Mouse (Mus musculus): ENCODE measurements around the gene Efnb3. TPM values are rescaled to one million over a fixed set of nuclear protein-coding genes. Genes with fewer than 3 reads are reported as not detected.

Gene Efnb3
- 100 to 1,000 TPM; 111 to 140 TPM for total RNA-seq (2021)
- long read RNA-seq, experiment 1, transcript Efnb3-201 (5 exons, 3,183 nt), result major isoform, 21 of 51 reads
- long read RNA-seq, experiment 1, partial matches to known transcripts, result 6 of 51 reads
- long read RNA-seq, experiment 1, other reads (novel, unspliced or antisense), result 24 of 51 reads
- long read RNA-seq, experiment 2, transcript Efnb3-201 (5 exons, 3,183 nt), result major isoform, 7 of 18 reads
- long read RNA-seq, experiment 2, partial matches to known transcripts, result 11 of 18 reads
- long read RNA-seq, experiment 2, other reads (novel, unspliced or antisense), result 0 of 18 reads

GRCm38 (mm10) chr11:69559851-69560765 is at the start of gene Efnb3:
Gene Efnb3, minus strand, starts transcription at chr11:69560205.
- DNase-seq, result peak; percentile 16 to 23

DNA sequence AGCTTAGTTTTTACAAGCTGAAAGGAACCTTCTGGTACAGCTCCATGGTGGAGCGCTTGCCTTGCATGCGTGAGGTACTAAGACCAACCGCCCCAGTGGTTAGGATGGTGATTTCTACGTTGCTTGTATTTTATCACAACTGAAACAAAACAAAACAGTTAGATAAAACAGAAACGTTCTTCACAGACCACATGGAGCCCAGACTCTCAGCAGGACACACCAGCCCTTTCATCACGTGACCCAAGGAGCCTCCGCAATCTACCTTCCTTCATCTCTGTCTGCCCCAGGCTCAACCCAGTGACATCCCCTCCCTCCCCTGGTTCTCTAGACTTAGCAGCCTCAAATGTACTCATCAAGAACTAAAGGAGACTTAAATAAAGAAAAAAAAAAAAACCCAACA is 49.4 kb upstream of the Efnb3 start:
- DNase-seq, result no peak

DNA sequence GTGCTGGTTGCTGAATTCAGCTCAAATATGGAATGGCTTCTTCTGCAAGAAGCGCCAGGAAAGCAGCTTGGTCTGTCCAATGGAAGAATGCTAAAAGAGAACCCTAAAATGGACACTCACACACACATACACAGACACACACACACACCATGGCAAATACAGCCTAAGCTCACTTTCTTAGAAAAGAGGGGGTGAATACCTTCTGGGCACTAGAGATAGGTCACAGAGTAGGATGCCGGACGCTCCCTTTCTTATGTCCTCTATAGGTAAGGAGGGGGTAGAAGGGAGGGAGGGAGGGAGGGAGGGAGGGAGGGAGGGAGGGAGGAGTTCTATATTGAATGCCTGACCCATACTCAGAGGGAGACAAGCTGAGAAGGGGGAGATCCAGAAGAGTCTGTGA is 48.5 kb upstream of the Efnb3 start:
- DNase-seq, result no peak

- DNase-seq, result no peak
Observed at GRCm38 (mm10) chr11:69606832-69607231, 46.8 kb upstream of the Efnb3 start.

GRCm38 (mm10) chr11:69606491-69606795 is 46.4 kb upstream of the Efnb3 start:
- DNase-seq, result no peak

DNA sequence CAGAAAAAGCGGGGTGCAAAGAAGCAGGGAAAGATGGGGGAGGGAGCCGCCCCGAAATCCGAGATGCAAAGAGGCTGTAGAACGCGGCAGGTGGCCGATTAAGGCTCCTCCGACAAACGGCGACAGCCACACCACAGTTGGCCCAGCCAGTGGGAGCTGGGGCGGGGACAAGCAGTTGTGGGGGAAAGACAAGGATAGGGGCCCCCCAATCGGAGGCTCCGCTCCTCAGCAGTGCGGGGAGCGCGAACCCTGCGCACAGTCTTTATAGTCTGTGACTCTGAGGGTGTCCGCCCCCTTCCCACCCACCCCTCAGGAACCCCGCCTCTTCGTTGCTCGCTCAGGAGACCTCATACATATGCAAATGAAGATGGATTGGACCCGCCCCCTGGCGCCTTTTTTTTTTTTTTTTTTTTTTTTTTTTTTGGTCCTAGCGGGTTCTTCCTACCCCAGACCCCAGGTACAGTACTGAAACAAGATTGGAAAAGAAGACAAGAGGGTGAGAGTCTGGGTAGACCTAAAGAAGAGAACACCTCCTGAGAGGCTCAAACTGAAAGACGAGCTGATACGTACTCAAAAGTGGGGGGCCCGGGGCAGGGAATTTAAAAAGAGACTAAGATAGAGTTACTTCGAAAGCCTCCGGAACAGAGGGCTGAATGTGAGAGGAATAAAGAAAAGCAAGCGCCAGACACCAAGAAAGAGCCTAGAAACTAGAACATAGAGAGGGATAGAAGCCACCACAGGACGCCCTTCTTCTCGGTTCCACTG is 45.9 kb upstream of the Efnb3 start, which contains the start of gene Atp1b2:
Atp1b2 (minus strand) TSS at position 217 of the 765 bp plus-strand sequence.
- peak; percentile 73 to 77 for DNase-seq

- DNase-seq, result peak in 1 of 2 experiments; percentile 35
Observed at GRCm38 (mm10) chr11:69604795-69605664, 45.0 kb upstream of the Efnb3 start.

- DNase-seq, result no peak
Observed at GRCm38 (mm10) chr11:69604347-69604746, 44.3 kb upstream of the Efnb3 start.

GRCm38 (mm10) chr11:69603516-69603915 is 43.5 kb upstream of the Efnb3 start:
- DNase-seq, result peak; percentile 43 to 73

DNA sequence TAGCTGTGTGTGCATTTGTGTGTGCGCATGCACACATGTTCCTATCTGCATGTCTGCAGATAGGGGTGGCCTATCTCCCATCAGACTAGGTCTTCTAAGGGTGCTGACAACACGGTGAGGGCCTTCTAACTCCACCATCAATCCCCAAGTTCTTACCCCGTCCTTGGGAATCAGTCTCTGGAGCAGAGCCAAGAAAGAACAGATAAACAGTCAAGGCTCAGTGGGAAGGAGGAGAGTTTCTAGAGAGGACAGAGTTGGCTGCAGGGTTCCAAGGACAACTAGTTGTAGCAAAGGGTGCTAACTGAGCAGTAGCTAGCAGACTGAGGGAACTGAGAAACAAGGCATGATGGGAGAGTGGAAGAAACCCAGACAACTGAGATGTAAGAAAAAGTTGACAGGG is 41.8 kb upstream of the Efnb3 start:
- DNase-seq, result no peak

DNA sequence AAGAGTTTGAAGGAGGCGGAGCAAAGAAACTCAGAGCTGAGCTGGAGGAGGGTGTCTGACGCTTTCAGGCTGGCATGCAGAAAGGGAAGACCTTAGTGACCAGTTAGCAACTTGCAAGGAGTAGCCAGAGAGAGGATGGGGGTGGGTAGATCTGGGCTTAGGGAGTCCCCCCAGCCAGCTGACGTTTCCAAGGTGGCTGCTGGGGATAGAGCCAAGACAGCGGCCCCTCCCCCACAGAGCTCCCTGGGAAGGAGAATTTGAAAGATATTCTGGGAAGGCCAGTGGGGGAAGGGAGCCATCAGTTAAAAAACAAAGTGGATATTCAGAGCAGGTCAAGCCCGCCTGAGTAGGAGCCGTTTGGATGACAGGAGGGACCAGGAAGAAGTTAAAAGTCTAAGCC is 40.1 kb upstream of the Efnb3 start:
- DNase-seq, result peak; percentile 64 to 73

DNA sequence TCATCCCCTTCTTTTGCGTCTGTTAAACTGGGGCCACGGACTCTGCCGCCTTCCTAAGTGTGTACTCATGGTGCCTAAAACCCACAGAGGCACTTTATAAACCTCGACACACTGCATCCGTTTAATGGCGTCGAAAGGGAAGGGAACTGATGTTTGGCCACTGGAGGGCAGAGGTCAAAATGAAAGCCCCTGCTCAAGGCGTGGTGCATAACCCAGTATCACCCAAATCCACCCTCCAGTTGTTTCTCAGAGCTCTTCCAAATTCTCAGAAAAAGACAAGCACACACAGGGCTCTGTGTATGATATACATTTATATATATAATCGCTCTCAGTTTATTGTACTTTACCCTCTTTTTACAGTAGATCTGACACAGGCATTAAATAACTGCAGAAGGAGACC is 39.4 kb upstream of the Efnb3 start:
- DNase-seq, result no peak

GRCm38 (mm10) chr11:69594853-69595252 is 34.8 kb upstream of the Efnb3 start:
- no peak for DNase-seq

DNA sequence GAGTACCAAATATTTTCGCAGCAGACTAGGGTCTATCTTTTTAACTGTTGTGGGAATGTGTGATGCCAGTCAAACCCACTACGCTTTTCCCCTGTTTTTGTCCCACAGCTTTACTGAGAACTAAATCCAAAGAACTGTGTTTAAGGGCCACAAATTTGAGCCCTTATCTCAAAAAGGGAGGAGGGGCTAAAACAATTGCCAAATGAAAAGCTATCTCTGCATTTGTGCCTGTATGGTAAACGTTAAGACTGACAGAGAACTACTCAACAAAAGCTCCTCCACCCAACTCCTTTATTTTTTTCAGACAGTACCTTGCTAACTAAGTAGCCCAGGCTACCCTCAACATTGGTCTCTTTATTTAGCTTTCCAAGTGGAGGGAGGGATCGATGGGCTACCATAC is 32.8 kb upstream of the Efnb3 start:
- DNase-seq, result no peak

DNA sequence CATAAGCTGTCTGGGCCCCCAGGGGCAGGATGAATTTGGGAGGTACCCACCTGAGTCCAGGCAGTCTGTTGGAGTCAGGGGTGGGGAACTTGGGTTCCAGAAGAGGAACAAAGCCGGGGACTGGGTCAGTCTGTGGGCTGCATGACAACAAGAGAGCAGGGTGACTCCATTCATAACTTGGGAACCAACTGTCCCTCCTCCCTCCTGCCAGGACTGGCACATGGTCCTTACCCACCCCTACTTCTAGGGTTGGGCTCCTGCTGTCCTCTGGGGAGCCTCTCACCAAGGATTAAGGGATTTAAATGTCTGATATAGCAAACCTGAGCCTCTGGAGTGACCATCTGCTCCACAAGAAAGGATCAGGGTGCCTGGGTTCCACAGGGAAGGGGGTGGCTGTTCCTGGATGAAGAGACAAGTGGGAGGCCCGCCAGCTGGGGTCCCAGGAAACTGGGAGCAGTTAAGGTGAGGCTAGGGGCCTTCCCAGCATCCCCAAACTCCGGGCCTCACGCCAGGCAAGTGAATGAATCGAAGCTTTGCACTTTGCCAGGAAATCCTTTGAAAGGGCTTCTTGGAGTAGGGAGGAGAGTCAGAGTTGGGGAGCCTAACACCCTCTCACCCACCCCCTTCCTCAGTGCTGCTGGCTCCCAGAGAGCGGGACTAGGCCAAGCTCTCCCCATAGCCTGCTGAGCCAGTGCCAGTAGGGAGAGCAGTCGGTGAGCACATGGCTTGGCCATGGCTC is 32.1 kb upstream of the Efnb3 start:
- no peak for DNase-seq

DNA sequence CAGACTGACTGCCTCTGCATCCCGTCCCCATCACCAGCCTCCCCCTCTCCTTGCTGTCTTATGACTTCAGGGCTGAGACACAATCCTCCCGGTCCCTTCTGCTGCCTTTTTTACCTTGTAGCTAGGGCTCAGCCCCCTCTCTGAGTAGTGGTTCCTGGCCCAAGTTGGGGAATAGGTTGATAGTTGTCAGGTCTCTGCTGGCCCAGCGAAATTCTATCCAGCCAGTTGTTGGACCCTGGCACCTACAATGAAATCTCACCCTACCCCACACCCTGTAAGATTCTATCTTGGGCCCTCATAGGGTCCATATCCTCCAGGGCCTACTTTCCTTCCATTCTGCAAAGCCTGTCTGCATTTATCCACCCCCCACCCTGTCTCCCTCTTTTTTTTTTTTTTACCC is 31.4 kb upstream of the Efnb3 start:
- no peak for DNase-seq

GRCm38 (mm10) chr11:69590622-69591021 is 30.6 kb upstream of the Efnb3 start:
- DNase-seq, result no peak

GRCm38 (mm10) chr11:69589207-69589834 is 29.3 kb upstream of the Efnb3 start:
- DNase-seq, result no peak

- no peak for DNase-seq
Observed at GRCm38 (mm10) chr11:69585718-69586325, 25.8 kb upstream of the Efnb3 start.

DNA sequence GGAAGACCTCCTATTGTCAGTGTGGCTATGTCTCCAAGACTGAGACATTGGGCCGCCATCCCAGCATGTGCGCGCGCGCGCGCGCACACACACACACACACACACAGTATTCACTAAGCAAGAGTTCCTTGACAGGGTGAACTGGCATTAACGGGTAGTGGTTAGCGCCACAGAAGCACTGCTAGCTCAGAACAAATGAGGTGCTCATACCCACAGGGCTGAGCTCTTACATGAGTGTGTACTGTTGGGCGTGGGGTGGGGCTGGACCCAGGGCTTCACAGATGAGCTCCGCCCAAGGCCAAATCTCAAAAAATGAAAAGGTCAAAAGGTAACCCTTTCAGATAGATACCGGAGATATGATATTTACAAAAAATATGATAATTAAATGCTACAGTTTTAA is 24.9 kb upstream of the Efnb3 start:
- no peak for DNase-seq

All from heart, adult 18-20 months (tissue).